Mouse (Mus musculus) retina, embryonic 14.5 days (tissue): ENCODE measurements around the gene Cyp2d10.

ENCODE experiments used
- DNase-seq: peaks from one replicate; pipeline ENCODE4 v3.0.0-alpha.2; 2015; ENCODE audit warnings: low spot score

Cyp2d10 gene

GRCm38 (mm10) chr15:82358431-82359260, 48.3 kb downstream of the Cyp2d10 start:
- DNase-seq, result no peak

DNA sequence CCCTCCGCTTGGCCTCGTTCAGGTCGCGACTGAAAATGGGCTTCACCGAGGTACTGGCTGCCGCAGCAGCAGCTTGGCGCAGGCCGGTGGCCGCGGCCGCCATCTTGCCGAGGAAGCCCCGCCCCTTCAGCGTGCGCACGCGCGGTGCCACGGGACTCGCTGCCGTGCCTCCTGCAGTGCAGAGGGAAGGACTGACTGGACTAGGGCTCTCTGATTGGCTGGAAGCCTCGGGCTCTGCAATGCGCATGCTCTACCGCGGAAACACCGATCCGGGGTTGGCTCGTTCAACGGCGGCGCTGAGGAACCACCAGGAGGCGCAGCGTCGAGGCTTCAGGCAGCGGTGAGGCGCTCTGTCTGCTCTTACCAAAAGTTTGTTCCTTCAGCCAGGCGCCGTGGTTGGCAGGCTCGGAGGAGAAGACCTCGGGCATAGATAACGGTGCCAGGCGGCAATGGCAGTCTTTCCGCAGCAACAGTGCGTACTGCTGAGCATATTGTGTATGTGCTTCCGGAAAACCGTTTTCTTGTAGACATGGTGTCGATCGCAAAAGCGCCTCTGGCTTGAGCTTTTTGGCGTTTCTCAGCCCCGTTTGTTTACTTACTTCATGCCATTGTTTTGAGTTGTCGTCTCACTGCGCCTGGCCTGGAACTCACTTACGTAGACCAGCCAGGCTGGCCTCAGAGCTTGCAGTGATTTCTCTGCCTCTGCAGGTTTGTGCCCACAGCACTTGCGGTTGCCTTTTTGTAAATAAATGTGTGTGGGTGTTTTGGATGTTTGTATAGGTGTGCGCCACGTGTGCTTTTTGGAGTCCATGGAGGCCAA, 52.7 kb downstream of the Cyp2d10 start, which contains the start of gene Ndufa6:
TSS of gene Ndufa6 (minus strand) at position 197 of the 820 bp plus-strand sequence.
- DNase-seq, result peak; percentile 99

GRCm38 (mm10) chr15:82353745-82354113, 53.3 kb downstream of the Cyp2d10 start:
- no peak for DNase-seq

DNA sequence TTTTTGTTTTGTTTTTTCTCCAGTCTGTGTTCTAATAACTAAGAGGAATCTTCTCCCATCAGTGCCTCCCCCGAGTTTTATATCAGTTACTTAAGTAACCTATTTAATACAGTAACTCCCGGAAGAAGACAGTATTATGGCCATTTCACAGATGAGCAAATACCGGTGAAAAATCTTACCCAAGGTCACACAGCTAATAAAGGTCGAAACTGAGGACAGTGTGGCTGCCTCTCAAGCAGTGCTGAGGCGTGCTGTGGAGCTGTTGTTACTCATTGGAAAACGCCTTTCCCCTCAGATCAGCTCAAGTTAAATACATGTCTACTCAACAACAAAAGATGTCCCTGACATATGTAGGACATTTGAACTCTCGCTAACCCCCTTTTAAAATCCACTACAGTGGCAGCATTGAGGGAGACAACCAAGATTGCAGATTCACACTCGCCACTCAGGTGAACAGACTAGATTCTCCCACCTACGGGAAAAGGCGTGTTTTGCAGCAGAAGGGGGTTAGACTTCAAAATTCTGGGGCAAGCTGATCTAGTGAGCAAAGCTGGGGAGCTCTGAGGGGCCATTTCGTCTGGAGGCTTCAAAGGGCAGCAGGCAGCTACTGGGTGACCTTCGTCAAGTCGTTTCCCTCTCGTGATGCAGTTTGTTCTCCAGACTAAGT, 53.8 kb downstream of the Cyp2d10 start:
- no peak for DNase-seq
